Mouse (Mus musculus): ENCODE data around the gene Rsbn1l. TPM values are rescaled to one million over a fixed set of nuclear protein-coding genes. Genes with fewer than 3 reads are reported as not detected.

Rsbn1l gene
- total RNA-seq, 1 experiment from 2014 or later, result 46.5 TPM

GRCm38 (mm10) chr5:20861901-20862300 lies 94.3 kb downstream of the Rsbn1l start:
- ATAC-seq (replicated peaks; ENCODE audit: insufficient number of reproducible peaks, low FRiP score, low TSS enrichment, poor library complexity, severe bottlenecking), result no peak

- ATAC-seq (replicated peaks; ENCODE audit: insufficient number of reproducible peaks, low FRiP score, low TSS enrichment, poor library complexity, severe bottlenecking), result peak; percentile 56; the same call in 1 of the 2 replicates
Observed at GRCm38 (mm10) chr5:20860565-20860964, 95.6 kb downstream of the Rsbn1l start.

GRCm38 (mm10) chr5:20858404-20858803 lies 97.8 kb downstream of the Rsbn1l start:
- no peak for ATAC-seq (replicated peaks; ENCODE audit: insufficient number of reproducible peaks, low FRiP score, low TSS enrichment, poor library complexity, severe bottlenecking)

- ATAC-seq (replicated peaks; ENCODE audit: insufficient number of reproducible peaks, low FRiP score, low TSS enrichment, poor library complexity, severe bottlenecking), result no peak
Observed at GRCm38 (mm10) chr5:20855066-20855465, 101.1 kb downstream of the Rsbn1l start.

GRCm38 (mm10) chr5:20847010-20847409 lies 109.2 kb downstream of the Rsbn1l start:
- peak; percentile 53; the same call in 1 of the 2 replicates for ATAC-seq (replicated peaks; ENCODE audit: insufficient number of reproducible peaks, low FRiP score, low TSS enrichment, poor library complexity, severe bottlenecking)

- ATAC-seq (replicated peaks; ENCODE audit: insufficient number of reproducible peaks, low FRiP score, low TSS enrichment, poor library complexity, severe bottlenecking), result no peak
Observed at GRCm38 (mm10) chr5:20843816-20844215, 112.4 kb downstream of the Rsbn1l start.

GRCm38 (mm10) chr5:20843405-20843804 lies 112.8 kb downstream of the Rsbn1l start:
- ATAC-seq (replicated peaks; ENCODE audit: insufficient number of reproducible peaks, low FRiP score, low TSS enrichment, poor library complexity, severe bottlenecking), result no peak

Other genes with a start within 250 kb of the Rsbn1l start
- 33.4 to 43.6 TPM (median 39.7 TPM) in 3 replicates for gene Phtf2, start 74.3 kb downstream of the Rsbn1l start, total RNA-seq (2017)
- gene Tmem60, start 74.2 kb downstream of the Rsbn1l start, total RNA-seq (2017), result 9.7 to 19.7 TPM (median 12.5 TPM) in 3 replicates
- 113 to 194 TPM (median 152 TPM) in 3 replicates for gene Ptpn12, start 99.5 kb upstream of the Rsbn1l start, total RNA-seq (2017)
- 194 to 271 TPM (median 196 TPM) in 3 replicates for gene Gsap, start 229.9 kb upstream of the Rsbn1l start, total RNA-seq (2017)

Data from monocyte, adult 5-6 weeks (primary cell).